Mouse (Mus musculus): ENCODE measurements around the gene Mrpl37. TPM values are rescaled to one million over a fixed set of nuclear protein-coding genes. Genes with fewer than 3 reads are reported as not detected.

The Mrpl37 gene
- polyA plus RNA-seq, 1 experiment from 2014 or later, result 122 TPM

DNA sequence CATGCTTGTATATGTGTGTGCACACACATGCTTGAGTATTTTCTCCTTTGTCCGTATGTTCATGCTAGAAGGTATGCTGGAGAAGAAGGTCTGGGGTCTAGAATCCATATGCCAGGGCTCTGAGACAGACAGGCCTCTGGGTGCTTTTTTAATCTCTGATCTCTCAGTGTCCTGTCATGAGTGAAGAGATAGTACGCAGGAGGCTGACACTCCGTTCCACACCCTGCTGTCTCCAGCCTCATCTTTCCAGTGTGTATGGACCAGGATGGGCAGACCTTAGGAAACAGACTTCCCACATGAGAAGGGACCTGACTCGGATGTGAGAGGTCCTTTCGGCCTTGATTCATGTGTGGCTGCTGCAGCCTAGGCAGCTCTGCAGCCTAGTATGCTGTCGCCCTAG lies 59.9 kb downstream of the Mrpl37 start:
- Histone ChIP-seq H3K9me3 (replicated peaks; ENCODE audit: control insufficient read depth, low read length) (no peaks in the 10 kb centered on the region), H3K9ac (replicated peaks; ENCODE audit: low read length) (no peak overlapping the region), H3K4me3 (ENCODE audit: low read depth, low read length) (no peak overlapping the region), H3K4me1 (ENCODE audit: control insufficient read depth, insufficient read depth, low read length) (no peaks in the 10 kb centered on the region; the same call in 1 of the 2 replicates), H3K4me2 (ENCODE audit: low read depth, low read length) (no peak overlapping the region), H3K27ac (replicated peaks; ENCODE audit: low read depth, low read length) (no peak overlapping the region), H3K27me3 (ENCODE audit: control insufficient read depth, insufficient read depth, low read length) (no peaks in the 10 kb centered on the region), H3K36me3 (replicated peaks; ENCODE audit: control insufficient read depth, insufficient read depth, low read depth, low read length) (no peaks in the 10 kb centered on the region; the same call in 1 of the 2 replicates)
- ATAC-seq (replicated peaks; ENCODE audit: insufficient number of reproducible peaks, low FRiP score, low TSS enrichment, low read depth) (no peak), DNase-seq (ENCODE audit: low spot score) (no peak)
- WGBS, result 90% methylated on average over 6 of the region's 6 CpGs

DNA sequence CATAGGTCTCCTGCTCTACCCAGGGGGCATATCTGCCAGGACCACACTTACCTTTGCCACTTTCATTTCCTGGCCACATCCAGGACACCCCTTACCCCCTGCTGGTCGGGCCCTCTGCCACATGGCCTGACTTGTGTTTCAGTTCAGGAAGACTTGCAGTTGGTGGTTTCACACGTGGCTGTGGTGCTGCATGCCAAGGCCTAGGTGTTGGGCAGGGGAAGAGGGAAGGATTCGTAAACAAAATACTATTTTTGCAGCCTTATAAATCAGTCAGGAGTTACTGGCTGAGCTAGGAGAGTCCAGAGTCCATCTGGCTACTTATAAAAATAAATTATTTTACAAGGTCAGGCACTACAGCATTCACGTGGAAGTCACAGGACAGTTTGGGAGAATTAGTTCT lies 60.4 kb downstream of the Mrpl37 start:
- H3K36me3 ChIP-seq (replicated peaks; ENCODE audit: control insufficient read depth, insufficient read depth, low read depth, low read length), result no peaks in the 10 kb centered on the region; the same call in 1 of the 2 replicates

More for the DNA sequence above, 60.4 kb downstream of the Mrpl37 start:
- Histone ChIP-seq H3K9ac (replicated peaks; ENCODE audit: low read length) (no peak overlapping the region), H3K4me3 (ENCODE audit: low read depth, low read length) (no peak overlapping the region), H3K9me3 (replicated peaks; ENCODE audit: control insufficient read depth, low read length) (no peaks in the 10 kb centered on the region), H3K27ac (replicated peaks; ENCODE audit: low read depth, low read length) (no peak overlapping the region), H3K4me2 (ENCODE audit: low read depth, low read length) (no peak overlapping the region), H3K27me3 (ENCODE audit: control insufficient read depth, insufficient read depth, low read length) (no peaks in the 10 kb centered on the region), H3K4me1 (ENCODE audit: control insufficient read depth, insufficient read depth, low read length) (no peaks in the 10 kb centered on the region; the same call in 1 of the 2 replicates)
- DNase-seq (ENCODE audit: low spot score) (no peak), ATAC-seq (replicated peaks; ENCODE audit: insufficient number of reproducible peaks, low FRiP score, low TSS enrichment, low read depth) (no peak)
- 85% methylated on average over 4 of the region's 4 CpGs for WGBS

Other genes starting within 250 kb of the Mrpl37 start
- gene Ssbp3, start 156.2 kb downstream of the Mrpl37 start, polyA plus RNA-seq (2014; fragmentation: Nextera tagmentation; extraction: Ambion mirVana), result 129 and 138 TPM in 2 replicates
- gene Cyb5rl, start 120 bp upstream of the Mrpl37 start, polyA plus RNA-seq (2014; fragmentation: Nextera tagmentation; extraction: Ambion mirVana), result 5.5 and 5.6 TPM in 2 replicates
- not detected in 2 replicates for gene Cdcp2, start 30.0 kb upstream of the Mrpl37 start, polyA plus RNA-seq (2014; fragmentation: Nextera tagmentation; extraction: Ambion mirVana)
- gene Tmem59, start 111.5 kb upstream of the Mrpl37 start, polyA plus RNA-seq (2014; fragmentation: Nextera tagmentation; extraction: Ambion mirVana), result 370 and 373 TPM in 2 replicates
- 24.6 and 29.8 TPM in 2 replicates for gene Tceanc2, start 112.2 kb upstream of the Mrpl37 start, polyA plus RNA-seq (2014; fragmentation: Nextera tagmentation; extraction: Ambion mirVana)
- not detected in 2 replicates for gene Ldlrad1, start 142.3 kb upstream of the Mrpl37 start, polyA plus RNA-seq (2014; fragmentation: Nextera tagmentation; extraction: Ambion mirVana)
- 101 and 105 TPM in 2 replicates for gene Lrrc42, start 186.7 kb upstream of the Mrpl37 start, polyA plus RNA-seq (2014; fragmentation: Nextera tagmentation; extraction: Ambion mirVana)
- 27.5 and 37.7 TPM in 2 replicates for gene Hspb11, start 186.7 kb upstream of the Mrpl37 start, polyA plus RNA-seq (2014; fragmentation: Nextera tagmentation; extraction: Ambion mirVana)
- not detected in 2 replicates for gene Dio1, start 240.3 kb upstream of the Mrpl37 start, polyA plus RNA-seq (2014; fragmentation: Nextera tagmentation; extraction: Ambion mirVana)
- gene Yipf1, start 247.5 kb upstream of the Mrpl37 start, polyA plus RNA-seq (2014; fragmentation: Nextera tagmentation; extraction: Ambion mirVana), result 51.8 and 53.6 TPM in 2 replicates

Measured in embryonic facial prominence, embryonic 11.5 days (tissue).